Mouse (Mus musculus) heart, postnatal 0 days (tissue): ENCODE measurements at regions not wholly inside any gene's neighbourhood (a gene's known extent, or its start where the extent isn't known, plus 50 kb on each side); places are given as distances from the start of the nearest gene placed in this dataset.

Experiments
- ATAC-seq: fragments of 200-750 bp; cut with Nextera tagmentation; 2 replicates; pipeline ENCODE4 v1.8.0; 2017; ENCODE audit warnings: low read depth, moderate number of reproducible peaks, moderate library complexity; ENCODE audit not compliant: insufficient read depth
- DNase-seq: peaks from one replicate; pipeline ENCODE4 v3.0.0-alpha.2; 2016; ENCODE audit warnings: low spot score
- H3K27ac ChIP-seq: fragments of 300-500 bp; sonication (generic); 2 replicates; pipeline ENCODE4 v1.5.1; 2014; ENCODE audit warnings: low read depth, mild to moderate bottlenecking
- H3K27me3 ChIP-seq: fragments of 300-500 bp; sonication (generic); 2 replicates; pipeline ENCODE4 v1.6.1; 2014; ENCODE audit warnings: low read length, mixed read lengths; ENCODE audit not compliant: control insufficient read depth, insufficient read depth
- H3K36me3 ChIP-seq: fragments of 300-500 bp; sonication (generic); replicated peaks from 2 replicates; pipeline ENCODE4 v1.6.1; 2014; ENCODE audit warnings: low read length, mixed read lengths; ENCODE audit not compliant: control insufficient read depth, insufficient read depth
- H3K4me1 ChIP-seq: fragments of 300-500 bp; sonication (generic); 2 replicates; pipeline ENCODE4 v1.6.1; 2014; ENCODE audit warnings: antibody characterized with exemption; ENCODE audit not compliant: control insufficient read depth, insufficient read depth
- H3K4me2 ChIP-seq: fragments of 300-500 bp; sonication (generic); 2 replicates; pipeline ENCODE4 v1.6.1; 2014; ENCODE audit warnings: low read depth, mild to moderate bottlenecking, low read length, moderate library complexity
- H3K4me3 ChIP-seq: fragments of 300-500 bp; sonication (generic); 2 replicates; pipeline ENCODE4 v1.5.1; 2014; ENCODE audit warnings: low read depth, low read length
- H3K9ac ChIP-seq: fragments of 300-500 bp; sonication (generic); replicated peaks from 2 replicates; pipeline ENCODE4 v1.6.1; 2014; ENCODE audit warnings: low read depth, low read length, mixed read lengths
- H3K9me3 ChIP-seq: fragments of 300-500 bp; sonication (generic); replicated peaks from 2 replicates; pipeline ENCODE4 v1.6.1; 2016; ENCODE audit warnings: low read length; ENCODE audit not compliant: control insufficient read depth
- CTCF ChIP-seq: IDR thresholded peaks from 2 replicates; pipeline ENCODE4 v1.5.1; 2016; ENCODE audit warnings: antibody characterized with exemption, control low read depth, low read depth
- EP300 ChIP-seq: IDR thresholded peaks from 2 replicates; pipeline ENCODE4 v1.6.1; 2016; ENCODE audit warnings: antibody characterized with exemption, low read depth
- WGBS: fragments of 180-500 bp; shearing (Covaris S2); extraction: QIAGEN DNeasy Blood & Tissue Kit; methylation state at CpG from one replicate; pipeline ENCODE4 v1.1.7; 2014; 5-methylcytosine and 5-hydroxymethylcytosine counted together

DNA sequence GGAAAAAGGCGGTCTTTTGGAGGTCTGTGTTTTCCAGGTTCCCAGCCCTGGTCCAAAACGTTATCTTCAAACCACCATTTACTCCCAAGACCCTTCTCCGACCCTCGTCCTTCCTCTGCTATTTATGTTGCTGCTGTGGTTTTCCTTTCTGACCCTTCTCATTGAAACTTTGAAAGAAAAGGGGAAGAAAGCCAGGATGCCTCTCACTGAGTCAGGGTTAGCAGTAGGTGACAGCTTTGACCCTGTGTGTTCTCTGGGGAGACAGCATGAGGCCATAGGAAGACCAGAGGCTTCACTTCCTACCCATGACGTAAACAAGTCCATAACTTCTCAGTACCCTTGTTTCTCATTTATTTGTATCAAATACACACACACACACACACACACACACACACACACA, 166.1 kb downstream of the Gsdmc2 start:
- H3K9ac ChIP-seq, result no peak overlapping the region
- DNase-seq (no peak), ATAC-seq (no peak)
- 65% methylated on average over 5 of the region's 5 CpGs for WGBS
- no peaks in the 10 kb centered on the region for H3K9me3 ChIP-seq
- H3K27me3 ChIP-seq, result no peaks in the 10 kb centered on the region
- H3K4me2 ChIP-seq, result no peak overlapping the region
- no peaks in the 10 kb centered on the region for H3K36me3 ChIP-seq
- no peak overlapping the region for H3K27ac ChIP-seq
- no peaks in the 10 kb centered on the region for H3K4me1 ChIP-seq
- no peak overlapping the region for H3K4me3 ChIP-seq
- TF ChIP-seq EP300, result no peak

DNA sequence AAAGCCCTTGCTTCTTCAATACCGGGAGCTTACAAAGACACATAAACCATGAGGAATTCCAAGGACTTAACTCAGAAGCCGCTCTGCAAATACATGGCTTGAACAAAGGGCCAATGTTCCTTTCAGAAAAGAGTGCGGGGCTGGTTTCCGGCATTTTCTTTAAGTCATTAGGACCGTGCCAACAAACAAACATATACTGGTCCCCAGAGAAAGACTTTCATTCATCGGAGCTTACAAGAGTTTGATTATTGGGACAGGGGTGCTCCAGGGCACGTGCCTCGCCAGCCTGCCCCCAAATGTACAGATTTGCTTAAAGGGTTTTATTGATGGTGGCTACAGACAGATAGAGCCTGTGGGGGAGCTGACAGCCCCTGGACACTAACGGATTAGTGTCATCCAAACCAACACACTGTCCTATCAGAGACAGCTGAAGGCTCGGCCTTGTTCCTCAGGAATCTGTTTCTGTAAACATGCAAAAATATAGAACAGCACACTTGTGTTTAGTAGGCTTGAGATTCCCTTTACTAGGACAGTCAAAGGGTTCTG, 169.4 kb downstream of the Gsdmc2 start:
- H3K36me3 ChIP-seq, result no peaks in the 10 kb centered on the region
- WGBS, result 79% methylated on average over 10 of the region's 10 CpGs
- H3K4me2 ChIP-seq, result no peak overlapping the region
- no peaks in the 10 kb centered on the region for H3K9me3 ChIP-seq
- H3K4me3 ChIP-seq, result no peak overlapping the region
- no peaks in the 10 kb centered on the region for H3K4me1 ChIP-seq
- H3K9ac ChIP-seq, result no peak overlapping the region
- TF ChIP-seq CTCF (no peak), EP300 (no peak)
- no peaks in the 10 kb centered on the region for H3K27me3 ChIP-seq
- ATAC-seq, result no peak
- no peak for DNase-seq
- no peak overlapping the region for H3K27ac ChIP-seq

DNA sequence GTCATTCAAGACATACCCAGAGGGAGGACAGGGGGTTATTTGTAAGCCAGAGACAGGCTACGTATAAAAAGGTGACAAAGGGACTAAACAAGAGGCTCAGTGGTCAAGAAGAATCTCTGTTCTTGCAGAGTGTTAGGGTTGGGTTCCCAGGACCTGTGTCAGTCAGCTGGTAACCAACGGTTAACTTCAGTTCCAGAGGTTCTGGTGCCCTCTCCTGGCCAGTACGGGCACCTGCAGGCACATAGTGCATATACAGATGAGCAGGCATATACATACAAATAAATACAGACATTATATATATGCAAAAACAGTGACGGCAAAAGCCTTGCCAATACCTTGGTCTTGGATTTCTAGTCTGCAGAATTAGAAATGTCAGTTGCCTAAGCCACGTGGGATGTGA, 170.6 kb downstream of the Gsdmc2 start:
- H3K27ac ChIP-seq, result no peak overlapping the region
- no peak overlapping the region for H3K4me2 ChIP-seq
- H3K4me1 ChIP-seq, result no peaks in the 10 kb centered on the region
- no peak for DNase-seq
- ATAC-seq, result no peak
- TF ChIP-seq CTCF, result no peak
- H3K4me3 ChIP-seq, result no peak overlapping the region
- H3K36me3 ChIP-seq, result no peaks in the 10 kb centered on the region
- no peaks in the 10 kb centered on the region for H3K9me3 ChIP-seq
- no peaks in the 10 kb centered on the region for H3K27me3 ChIP-seq
- 91% methylated on average over 5 of the region's 5 CpGs for WGBS
- no peak overlapping the region for H3K9ac ChIP-seq

DNA sequence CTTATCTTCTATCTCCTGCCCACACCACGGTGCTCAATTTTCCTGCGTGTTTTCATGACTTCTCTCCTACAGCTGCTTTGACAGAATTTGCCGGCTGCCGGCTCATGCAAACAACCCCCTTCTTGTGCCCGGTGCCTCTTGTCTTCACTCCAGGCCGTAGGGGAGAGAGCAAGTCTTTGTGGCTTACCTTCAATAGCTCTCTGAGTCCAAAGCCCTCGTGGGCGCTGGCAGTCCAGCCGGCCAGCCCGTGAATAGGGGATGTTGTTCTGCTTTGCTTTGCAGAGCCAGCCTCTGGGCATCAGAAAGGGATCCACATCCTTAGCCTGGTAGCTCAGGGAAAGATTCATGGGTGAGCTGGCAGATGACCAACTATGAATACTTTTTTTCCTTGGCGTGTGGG, 173.9 kb downstream of the Gsdmc2 start:
- Histone ChIP-seq H3K27ac (no peak overlapping the region), H3K4me1 (no peaks in the 10 kb centered on the region), H3K9me3 (no peaks in the 10 kb centered on the region), H3K9ac (no peak overlapping the region), H3K27me3 (no peaks in the 10 kb centered on the region), H3K4me2 (no peak overlapping the region), H3K36me3 (no peaks in the 10 kb centered on the region), H3K4me3 (no peak overlapping the region)
- WGBS, result 63% methylated on average over 11 of the region's 11 CpGs
- ATAC-seq, result no peak
- no peak for DNase-seq
- TF ChIP-seq EP300, result no peak
- no peak for TF ChIP-seq CTCF

DNA sequence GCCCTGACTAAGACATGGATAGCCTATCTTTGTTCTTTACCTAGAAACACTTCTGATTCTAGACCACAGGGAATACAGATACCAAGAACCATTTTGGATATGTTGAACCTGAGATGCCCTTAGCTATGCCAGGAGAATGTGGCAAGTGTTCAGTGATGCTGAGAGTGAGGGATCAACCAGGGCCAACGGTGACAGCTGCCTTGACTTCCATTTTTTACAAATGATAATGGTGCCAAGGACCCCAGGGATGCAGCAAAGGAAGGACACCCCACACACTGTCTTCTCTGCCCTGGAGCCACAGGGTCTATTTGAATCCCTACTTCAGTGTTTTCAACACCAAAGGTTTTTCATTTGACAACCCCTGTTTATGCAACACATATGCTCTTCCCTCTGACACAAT, 174.4 kb downstream of the Gsdmc2 start:
- TF ChIP-seq CTCF, result no peak
- TF ChIP-seq EP300, result no peak

DNA sequence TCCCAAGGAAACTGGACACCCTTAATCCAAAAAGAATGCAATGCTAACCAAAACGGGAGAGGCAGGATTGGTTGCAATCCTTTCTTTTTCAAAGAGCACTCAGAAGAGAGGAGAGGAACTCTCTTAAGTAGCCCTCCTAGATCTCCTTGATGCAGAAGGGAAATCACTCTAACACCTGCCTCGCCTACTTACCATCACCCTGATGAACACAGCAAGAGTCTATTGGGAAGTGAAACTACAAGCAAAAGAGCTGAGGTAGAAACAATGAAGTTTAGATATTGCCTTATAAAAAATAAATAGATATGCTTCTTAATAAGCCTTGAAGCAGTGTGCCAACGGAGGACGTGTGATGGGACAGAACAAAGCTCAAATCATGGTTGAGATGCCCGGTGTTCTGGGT, 177.4 kb downstream of the Gsdmc2 start:
- WGBS, result 85% methylated on average over 5 of the region's 5 CpGs
- Histone ChIP-seq H3K4me2 (no peak overlapping the region), H3K9ac (no peak overlapping the region), H3K4me3 (no peak overlapping the region), H3K4me1 (no peaks in the 10 kb centered on the region), H3K27ac (no peak overlapping the region), H3K36me3 (no peaks in the 10 kb centered on the region), H3K9me3 (no peaks in the 10 kb centered on the region), H3K27me3 (no peaks in the 10 kb centered on the region)
- ATAC-seq (no peak), DNase-seq (no peak)
- TF ChIP-seq EP300 (no peak), CTCF (no peak)

More for the DNA sequence above, 174.4 kb downstream of the Gsdmc2 start:
- Histone ChIP-seq H3K4me3 (no peak overlapping the region), H3K27me3 (no peaks in the 10 kb centered on the region), H3K4me1 (no peaks in the 10 kb centered on the region), H3K4me2 (no peak overlapping the region), H3K36me3 (no peaks in the 10 kb centered on the region), H3K9ac (no peak overlapping the region), H3K9me3 (no peaks in the 10 kb centered on the region), H3K27ac (no peak overlapping the region)
- WGBS, result 69% methylated on average over 1 of the region's 1 CpGs
- DNase-seq (no peak), ATAC-seq (no peak)
